Mouse (Mus musculus) urinary bladder, postnatal 14 days (tissue): ENCODE data around the gene Tmem110.
A peak's percentile ranks its signal among the peaks of the same experiment; 100 is the strongest.

ENCODE experiments used
- DNase-seq: peaks from one replicate; pipeline ENCODE4 v3.0.0; 2021; ENCODE audit warnings: low spot score

The Tmem110 gene

DNA sequence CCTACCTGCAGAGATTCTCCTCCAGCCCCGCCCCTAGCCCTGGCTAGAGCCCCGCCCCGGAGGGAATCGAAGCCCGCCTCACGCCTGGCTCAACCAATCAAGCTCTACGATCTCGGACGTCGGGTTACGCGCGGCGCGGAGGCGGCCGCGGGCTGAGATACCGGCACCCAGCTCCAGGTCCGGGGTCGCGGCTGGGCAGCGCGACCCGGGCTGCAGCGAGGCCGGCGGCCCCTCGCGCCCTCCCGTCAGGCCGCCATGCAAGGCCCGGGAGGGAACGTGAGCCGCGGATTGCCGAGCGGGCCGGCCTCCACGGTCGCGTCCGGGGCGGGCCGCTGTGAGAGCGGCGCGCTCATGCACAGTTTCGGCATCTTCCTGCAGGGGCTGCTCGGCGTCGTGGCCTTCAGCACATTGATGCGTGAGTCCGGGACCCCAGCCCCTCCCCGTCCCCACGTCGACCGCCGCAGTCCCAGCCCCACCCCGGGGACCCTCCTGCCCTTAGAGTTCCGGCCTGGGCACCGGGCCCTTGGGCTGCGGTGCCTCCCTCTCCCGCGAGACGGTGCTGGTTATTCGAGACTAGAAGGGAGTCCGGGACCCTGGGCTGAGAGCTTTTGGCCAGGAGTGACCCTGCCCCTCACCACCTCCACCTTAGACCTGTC, at the start of gene Tmem110:
Gene Tmem110, plus strand, starts transcription at position 115 of the 656 bp plus-strand sequence.
- peak; percentile 92 for DNase-seq

DNA sequence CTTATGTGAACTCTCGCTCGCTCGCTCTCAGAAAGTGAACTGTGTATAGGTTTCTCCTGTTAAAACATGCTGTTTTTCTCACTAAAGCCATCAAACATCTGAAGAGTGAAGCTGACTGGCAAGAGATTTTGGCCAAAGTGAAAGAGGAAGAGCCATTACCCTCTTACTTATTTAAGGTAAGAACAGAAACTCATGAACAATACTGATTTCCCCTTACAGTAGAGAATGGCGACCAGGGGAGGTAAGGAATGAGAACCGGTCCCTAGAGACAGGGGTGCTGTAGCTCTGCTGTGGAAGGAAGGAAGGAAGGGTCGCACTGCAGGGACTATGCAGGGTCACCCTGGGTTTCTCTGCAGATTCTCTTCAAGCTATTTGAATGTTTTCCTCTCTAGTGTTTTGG, 40.8 kb upstream of the Tmem110 start:
- DNase-seq: no peak

DNA sequence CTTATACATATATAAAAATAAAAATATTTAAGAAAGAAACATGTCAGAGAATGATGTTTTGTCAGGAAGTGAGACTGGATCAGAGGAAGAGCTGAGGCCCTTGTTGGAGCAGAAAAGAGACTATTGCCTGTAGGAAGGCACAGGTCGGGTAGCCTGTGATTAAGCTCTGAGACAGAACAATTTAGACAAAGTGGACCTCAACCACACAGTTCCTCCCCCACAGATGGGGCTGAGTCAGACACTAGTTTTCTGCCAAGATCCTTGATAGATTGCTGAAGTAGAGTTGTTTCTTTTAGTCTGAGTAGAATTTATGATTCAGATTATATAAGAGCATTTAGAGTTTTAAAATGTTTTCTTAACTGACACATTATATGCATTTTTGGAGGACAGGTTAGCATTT, 35.9 kb upstream of the Tmem110 start:
- no peak for DNase-seq

DNA sequence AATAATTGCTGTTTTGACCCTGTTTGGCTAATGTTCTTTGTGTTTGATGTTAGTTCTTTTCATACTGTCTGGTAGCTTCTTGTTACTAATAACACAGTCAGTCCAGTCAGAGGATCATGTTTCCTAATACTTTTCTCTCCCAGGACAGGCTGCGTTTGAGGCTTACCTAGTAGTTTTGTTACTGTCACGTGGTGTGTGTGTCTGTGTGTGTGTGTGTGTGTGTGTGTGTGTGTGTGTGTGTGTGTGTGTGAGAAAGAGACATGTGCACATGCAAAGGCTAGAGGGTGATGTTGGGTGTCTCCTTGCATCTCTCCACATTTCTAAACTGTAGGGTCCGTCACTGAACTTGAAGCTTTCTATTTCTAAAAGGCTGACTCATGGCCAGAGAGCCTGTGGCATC, 32.5 kb upstream of the Tmem110 start:
- DNase-seq: no peak

DNA sequence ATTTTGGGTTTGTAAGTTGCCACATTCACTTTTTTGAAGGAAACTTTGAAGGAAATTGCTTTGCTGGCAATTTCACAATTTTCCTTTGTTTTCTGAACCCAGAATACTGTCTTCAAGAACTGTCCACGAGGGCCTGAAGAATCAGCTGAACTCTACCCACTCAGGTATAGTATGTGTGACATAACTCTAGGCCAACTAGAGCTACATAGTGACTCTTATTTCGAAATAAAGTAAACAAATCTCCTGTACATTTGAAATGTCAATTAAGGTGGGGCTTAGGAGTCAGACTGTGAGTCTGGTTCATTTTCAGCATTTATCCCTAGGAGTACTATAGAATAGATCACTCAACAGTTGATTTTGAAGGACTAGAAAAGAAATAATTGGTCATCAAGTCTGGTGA, 23.6 kb upstream of the Tmem110 start:
- DNase-seq: no peak

DNA sequence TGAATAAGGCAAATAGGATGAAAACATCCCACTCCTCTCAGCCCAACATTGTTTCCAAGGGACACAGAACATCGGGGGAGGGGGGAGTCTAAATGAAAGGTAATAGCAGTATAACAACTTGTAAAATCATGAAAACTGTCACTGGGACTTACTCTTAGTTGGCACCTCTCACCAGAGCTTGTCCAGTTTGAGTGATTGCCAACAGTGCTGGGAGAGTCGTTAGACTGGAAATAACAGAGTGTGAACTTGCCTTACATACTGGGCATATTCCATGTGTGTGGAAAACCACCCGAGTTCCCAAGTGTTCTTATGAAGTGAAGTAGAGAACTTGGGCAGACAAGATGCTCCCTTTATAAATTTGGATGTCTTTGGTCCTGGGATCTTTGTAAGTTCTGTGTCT, 4.3 kb upstream of the Tmem110 start:
- DNase-seq: no peak

DNA sequence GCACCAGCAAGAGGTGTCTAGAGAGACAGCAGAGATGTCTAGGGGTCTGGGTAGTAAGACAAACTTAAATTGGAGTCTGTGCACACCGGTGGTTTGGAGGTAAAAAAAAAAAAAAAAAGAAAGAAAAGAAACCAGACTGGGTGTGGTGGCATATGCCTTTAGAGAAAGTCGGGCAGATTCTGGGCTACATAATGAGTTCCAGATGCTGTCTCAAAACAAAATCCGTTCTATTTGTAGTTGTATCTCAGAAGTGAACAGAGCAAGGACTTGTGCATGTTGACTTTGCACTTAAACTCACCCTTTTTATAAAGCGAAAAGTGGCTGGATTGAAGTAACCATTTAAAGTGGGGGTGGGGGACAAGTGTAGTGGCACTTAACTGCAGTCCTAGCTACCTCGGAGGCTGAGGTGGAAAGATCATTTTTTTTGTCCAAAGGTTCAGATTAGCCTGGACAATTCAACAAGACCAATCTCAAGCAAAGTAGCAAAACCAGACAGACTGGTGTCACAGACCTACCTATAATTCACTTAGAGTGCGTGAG, 864 bp upstream of the Tmem110 start:
- no peak for DNase-seq

DNA sequence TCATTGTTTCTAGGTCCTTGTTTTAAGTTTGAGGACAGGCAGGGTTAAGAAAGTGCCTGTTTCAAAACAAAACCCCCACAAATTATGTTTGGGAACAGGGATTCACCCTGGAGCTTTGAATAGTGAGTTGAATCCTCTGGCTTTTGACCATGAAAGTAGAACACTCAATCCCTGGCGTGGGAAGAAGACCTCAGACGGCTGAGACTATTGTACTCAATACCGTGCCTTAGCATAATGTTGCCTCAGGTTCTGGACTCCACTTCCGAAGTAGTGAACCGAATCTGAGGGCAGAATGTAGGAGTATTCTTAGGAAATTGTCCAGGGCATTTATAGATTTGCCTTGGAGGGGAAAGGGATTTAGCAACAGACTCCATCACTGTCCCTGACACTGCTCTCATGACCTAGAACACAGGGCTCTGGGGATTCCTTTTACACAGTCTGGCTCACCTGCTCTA, 342 bp upstream of the Tmem110 start:
- DNase-seq: no peak

DNA sequence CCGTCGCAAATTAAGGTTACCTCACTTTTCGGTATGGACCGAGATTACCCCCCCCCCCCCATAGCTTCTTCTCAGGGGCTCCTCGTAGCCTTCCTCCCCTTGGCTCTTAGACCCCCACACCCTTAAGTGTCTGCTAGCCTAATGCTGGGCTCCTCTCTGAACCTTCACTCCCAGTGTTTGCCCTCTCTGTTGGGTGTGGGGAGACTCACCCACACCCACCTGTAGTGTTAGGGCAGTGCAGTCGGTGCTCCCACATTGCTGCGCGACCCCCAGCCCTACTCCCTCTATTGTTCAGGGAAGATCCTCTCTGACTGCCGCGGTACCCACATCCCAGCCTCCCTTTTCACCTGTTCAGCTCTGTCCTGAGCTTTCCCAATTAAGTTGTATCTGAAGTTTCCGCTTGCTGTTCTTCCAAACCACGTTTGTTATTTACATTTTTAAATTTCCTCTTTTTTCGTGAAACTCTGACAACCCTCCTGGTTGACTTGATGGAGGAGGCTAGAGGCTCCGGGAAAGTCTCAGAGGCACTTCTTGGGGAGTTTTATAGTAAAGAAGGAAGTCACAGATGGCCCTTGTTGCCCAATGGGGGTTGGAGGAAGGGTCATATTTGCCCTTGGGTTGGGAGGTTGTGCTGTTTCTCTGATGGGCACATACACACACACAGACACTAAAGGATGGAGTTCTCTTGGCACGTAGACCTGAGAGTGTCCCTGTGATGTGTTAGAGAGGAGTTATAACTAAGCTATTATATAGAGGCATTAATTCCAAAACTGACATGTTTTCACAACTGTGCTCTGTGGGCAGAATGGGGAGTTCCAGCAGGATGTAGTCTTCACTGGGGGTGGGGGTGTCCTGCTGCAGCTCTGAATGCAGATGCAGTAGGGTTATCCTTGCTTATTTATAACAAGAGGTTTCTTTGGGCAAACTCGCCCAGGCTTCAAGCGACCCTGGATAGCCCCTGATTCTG, 1.1 kb downstream of the Tmem110 start:
- no peak for DNase-seq

DNA sequence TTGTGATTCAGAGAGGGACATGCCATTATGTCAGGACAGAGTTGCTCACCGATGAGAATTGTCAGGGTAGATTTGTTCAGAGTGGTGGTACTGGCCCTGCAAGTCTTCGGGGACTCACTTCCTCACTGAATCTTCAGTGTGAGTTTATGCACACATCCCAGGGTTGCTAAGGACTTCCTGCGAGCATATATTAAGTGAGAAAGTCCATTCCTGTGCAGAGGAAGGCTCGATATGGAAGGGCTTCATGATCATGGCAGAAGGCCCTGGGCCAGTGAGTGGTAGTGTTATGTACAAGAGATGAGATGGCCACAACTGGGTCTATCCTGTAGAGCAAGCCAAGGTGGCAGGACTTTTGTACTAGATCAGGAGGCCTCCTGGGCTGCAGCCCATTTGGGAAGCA, 2.1 kb downstream of the Tmem110 start:
- DNase-seq: no peak

DNA sequence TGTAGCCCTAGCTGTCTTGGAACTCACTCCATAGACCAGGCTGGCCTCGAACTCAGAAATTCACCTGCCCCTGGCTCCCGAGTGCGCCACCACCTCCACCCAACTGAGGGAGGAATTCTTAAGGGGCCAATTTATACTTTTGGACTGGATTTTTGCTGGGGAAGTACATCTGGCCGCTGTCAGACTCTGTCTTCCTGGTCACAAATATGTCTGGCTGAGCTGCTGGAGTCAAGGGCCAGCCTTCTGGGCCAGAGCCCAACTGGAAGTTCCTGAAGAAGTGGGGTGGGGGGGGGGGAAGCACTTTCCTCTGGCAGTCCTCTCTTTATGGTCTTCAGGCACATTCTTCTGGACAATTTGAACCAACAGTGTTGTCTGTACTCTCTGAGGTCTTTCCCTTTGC, 2.7 kb downstream of the Tmem110 start:
- peak; percentile 35 for DNase-seq

DNA sequence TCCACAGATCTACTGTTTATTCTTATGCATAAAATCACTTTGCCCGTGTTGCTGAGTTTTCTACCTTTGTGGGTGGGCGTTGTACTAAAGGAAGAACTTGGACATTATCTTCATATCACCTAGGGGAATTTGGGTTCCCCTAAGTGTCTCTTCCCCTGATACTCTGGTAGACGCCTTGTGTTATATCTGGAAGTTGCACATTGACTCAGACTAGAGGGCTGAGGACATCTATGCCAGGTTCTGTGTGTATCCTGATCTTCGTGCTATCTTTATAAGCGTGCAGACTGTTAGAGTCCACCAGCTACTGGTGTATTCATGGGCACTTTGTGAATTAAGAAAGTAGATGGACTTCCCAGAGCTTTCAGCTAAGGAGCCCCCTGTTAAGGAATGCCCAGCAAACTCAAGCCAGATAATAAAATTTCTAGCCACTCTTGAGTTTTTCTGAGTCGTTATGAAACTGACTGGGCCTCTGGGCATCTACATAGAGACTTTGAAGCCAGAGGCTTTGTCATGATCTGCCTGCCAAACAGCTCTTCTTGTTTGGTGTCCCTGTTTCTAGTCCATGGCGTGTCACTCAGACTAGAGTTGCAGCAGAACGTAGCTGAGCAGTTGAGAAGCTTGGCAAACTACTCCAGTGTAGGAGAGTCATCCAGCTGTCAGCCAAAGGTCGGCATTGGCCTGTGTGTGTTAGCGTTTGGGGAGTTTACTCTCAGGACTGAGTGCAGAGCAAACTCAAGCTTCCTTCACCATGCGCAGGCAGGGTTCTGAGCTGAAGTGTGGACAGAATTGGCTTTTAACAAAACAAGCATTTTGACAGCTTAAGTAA, 3.5 kb downstream of the Tmem110 start:
- DNase-seq: peak; percentile 58

DNA sequence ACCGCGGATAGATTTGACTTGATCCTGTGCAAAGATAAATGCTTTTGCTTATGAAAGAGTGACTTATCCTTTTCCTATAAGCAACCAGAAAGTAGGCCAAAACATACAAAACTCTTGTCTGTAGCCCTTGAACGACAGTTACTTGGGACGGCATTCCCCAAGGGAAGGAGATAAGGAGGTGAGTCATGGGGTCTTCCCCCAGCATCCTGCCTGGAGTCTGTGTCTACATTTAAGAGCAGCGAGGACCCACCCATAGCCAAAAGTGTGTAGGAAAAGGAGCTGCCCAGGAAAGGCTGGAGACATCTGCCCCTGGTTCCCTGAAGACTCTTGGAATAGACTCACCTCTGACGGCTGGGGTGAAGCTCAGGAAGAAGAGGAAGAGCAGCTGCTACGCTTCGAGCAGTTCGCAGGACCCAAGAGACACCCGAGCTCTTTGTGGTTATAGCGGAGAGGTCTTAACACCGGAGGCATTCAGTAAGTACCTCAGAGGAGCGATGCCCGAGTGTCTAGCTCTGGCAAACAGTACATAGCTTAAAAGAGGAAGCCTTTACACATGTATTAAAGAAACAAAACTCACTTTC, 12.1 kb downstream of the Tmem110 start:
- no peak for DNase-seq

DNA sequence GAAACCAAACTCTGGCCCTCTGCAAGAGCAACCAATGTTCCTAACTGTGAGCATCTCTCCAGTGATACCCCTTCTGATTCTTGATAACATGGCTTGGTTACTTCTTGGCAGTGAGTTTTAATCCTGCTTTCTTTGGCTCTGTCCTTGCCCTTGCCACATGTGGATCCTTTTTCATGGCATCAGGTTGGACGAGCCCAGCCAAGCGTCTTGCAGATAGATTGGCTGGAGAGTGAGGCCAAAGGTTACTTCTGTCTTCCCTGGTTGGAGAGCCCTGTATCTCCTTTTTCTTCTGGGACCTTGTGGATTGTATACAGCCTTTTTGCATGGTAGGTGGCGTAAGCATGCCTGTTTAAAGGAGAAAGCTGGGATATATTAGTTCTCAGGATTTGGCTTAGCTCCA, 18.3 kb downstream of the Tmem110 start:
- no peak for DNase-seq

DNA sequence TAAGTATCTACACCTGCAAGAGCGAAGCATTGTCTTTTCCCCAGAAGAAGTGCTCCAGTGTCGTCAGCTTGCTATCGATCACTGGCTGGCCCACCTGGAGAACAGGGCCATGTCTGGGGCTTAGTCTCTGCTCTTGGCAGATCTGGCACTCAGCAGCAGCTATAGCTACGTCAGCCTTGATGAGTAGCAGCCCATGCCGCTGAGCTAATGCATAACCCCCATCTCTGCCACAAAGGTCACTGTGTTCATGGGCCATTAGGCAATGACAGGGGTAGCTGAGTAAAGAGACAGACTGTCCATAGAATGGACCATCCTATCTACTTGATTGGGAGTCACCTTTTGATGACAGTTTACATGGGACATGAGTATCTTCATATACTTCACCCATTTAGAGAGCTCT, 25.1 kb downstream of the Tmem110 start:
- no peak for DNase-seq

DNA sequence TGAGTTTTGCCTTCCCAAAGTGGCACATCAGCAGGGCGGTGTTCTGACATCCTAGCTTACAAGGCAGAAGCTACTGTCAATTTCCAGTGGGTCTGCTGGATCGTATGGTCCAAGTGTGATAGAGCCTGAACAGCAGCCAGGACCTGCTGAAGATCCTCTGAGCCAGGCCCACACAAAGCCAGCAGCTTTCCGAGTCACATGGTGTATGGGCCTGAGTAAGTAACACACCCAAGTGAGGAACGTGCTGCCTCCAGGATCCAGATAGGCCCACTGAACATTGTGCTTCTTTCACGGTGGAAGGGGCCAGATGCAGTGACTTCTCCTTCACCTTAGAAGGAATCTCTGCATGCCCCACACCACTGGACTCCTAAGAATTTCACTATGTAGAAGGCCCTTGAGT, 26.9 kb downstream of the Tmem110 start:
- DNase-seq: peak; percentile 17

DNA sequence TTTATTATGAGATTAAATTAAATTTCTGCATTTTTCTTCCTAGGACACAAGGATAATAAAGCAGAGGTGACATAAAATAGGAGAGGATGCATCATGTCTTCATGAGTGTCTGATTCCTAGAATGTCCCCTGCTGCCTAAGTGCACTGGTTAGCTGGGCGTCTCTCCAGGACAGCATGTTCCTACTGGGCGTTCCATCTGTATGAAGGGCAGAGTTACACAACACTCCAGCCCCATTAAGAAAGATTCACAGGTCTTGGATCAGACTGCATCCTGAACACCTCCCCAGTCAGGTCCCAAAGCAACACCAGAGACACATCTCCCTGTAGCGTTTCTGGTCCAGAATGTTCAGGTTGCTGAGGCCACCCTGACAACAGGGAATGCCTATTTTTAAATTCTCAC, 29.9 kb downstream of the Tmem110 start:
- peak; percentile 18 for DNase-seq

DNA sequence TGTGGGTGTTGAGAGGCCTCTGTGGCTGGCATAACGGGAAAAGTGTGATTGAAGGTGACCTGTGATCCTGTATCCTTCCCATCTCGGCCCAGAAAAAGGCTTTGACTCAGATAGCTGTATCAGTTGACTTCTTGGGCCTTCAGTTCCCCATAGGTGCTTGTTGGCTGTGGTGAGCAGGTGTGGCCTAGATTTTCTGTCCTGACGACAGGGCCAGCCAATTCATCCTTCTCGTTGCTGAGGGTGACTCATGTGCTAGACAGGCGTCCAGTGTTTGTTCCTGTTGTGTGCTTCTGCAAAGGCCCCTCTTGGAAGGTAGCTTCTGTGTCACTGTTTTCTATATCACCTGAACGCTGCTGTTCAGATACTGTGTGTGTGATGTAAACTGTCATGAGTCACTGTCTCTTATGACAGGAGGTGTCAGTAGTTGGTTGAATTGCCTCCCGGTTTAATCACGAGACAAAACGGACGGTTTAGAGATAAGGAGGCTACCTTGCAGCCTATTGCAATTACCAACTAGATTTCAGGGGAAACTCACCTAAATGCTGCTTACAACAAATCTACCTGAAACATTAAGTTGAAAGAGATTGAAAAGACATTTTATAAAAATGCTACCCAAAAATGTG, 31.6 kb downstream of the Tmem110 start:
- DNase-seq: no peak

DNA sequence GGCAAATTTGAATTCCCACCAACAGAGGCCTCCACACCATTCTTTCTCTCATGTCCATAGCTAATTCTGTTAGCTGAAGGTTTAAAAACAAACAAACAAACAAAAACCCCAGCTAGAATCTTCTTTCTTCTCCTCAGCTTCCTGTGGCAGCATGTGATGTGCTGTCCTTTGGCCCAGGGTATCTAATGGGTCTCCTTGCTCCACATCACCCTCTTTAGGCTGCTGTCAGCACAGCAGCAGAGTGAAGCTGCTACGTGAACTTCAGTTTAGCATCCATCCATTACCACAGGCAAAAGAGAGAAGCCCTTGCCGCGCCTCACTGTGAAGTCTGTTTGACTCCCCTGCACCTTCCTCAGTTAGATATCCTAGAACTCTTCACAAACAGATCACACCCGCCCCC, 32.6 kb downstream of the Tmem110 start:
- no peak for DNase-seq

DNA sequence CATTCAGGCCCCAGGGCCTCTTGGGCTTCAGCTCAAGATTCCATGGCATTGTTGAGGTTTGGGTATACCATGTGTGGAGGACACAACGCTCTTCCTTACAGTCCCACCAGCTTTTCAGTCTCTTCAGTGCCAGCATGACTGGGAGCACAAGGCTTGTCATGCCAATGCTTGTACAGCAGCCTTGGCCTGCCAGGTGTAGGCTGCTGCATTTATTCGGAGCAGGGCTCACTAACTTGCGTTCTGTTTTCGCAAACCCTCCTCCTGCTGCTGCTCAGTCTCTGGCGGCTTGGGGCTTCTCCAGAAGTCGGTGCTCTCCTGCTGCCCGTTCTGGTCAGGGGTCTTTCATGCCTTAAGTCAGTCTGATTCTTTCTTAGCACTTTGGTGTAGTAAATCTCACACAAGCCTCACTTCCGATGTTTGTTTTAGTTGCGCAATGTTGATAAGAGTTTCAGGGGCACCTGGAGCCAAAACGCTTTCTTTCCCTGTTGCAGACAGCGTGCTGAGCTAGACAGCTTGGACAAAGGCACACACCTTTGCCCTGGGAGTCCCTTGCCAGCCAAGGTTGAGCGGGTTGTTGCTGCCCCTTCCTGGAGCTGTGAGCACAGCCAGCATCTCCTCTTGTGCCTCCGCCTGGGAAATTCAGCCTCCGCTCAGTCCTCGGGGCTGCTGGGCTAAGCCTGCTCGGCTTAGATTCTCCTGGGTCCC, 36.2 kb downstream of the Tmem110 start:
- no peak for DNase-seq

DNA sequence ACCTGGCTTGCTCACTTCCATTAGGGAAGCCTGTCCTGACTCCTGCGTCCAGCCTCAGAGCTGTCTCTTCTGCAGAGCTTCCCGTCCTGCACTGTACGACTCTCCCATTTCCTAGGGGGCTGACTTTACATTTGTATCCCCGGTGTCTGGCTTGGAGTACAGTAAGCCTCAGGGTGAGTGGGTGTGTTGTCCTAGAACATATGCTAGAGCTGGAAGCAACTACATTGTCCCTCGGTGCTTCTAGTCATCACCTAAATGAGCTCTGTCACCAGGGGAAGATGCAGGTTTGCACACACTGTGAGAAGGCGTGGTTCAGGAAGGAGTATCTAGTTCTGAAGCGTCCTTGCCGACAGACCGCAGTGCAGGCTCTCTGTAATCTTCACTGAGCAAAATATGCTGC, 37.0 kb downstream of the Tmem110 start:
- no peak for DNase-seq
